Mouse (Mus musculus): ENCODE data around the gene Bach1. TPM values are rescaled to one million over a fixed set of nuclear protein-coding genes. Genes with fewer than 3 reads are reported as not detected.
A peak's percentile ranks its signal among the peaks of the same experiment; 100 is the strongest.

The Bach1 gene
- total RNA-seq, 2 experiments from 2014 or later: 18.0 to 18.4 TPM

- DNase-seq (ENCODE audit: extremely low spot score in 1 of 2, low spot score in 2 of 2): no peak
- intact Hi-C loops (cut with DNase I): no loop called here
Measured at GRCm38 (mm10) chr16:87704225-87704624, 5.5 kb downstream of the Bach1 start.

- intact Hi-C loops (cut with DNase I): no loop called here
- DNase-seq (ENCODE audit: extremely low spot score in 1 of 2, low spot score in 2 of 2): no peak
Measured at GRCm38 (mm10) chr16:87705892-87706589, 7.3 kb downstream of the Bach1 start.

GRCm38 (mm10) chr16:87707335-87707734 is 8.6 kb downstream of the Bach1 start:
- DNase-seq (ENCODE audit: extremely low spot score in 1 of 2, low spot score in 2 of 2): no peak
- intact Hi-C loops (cut with DNase I): no loop called here

GRCm38 (mm10) chr16:87708570-87708969 is 9.8 kb downstream of the Bach1 start:
- intact Hi-C loops (cut with DNase I): no loop called here
- no peak for DNase-seq (ENCODE audit: extremely low spot score in 1 of 2, low spot score in 2 of 2)

GRCm38 (mm10) chr16:87709144-87709543 is 10.4 kb downstream of the Bach1 start:
- DNase-seq (ENCODE audit: extremely low spot score in 1 of 2, low spot score in 2 of 2): no peak
- intact Hi-C loops (cut with DNase I): no loop called here

GRCm38 (mm10) chr16:87709971-87710370 is 11.2 kb downstream of the Bach1 start:
- intact Hi-C loops (cut with DNase I): no loop called here
- no peak for DNase-seq (ENCODE audit: extremely low spot score in 1 of 2, low spot score in 2 of 2)

- DNase-seq (ENCODE audit: extremely low spot score in 1 of 2, low spot score in 2 of 2): no peak
- intact Hi-C loops (cut with DNase I): no loop called here
Measured at GRCm38 (mm10) chr16:87711961-87712360, 13.2 kb downstream of the Bach1 start.

GRCm38 (mm10) chr16:87712986-87713693 is 14.4 kb downstream of the Bach1 start:
- intact Hi-C loops (cut with DNase I): no loop called here
- DNase-seq (ENCODE audit: extremely low spot score in 1 of 2, low spot score in 2 of 2): no peak

GRCm38 (mm10) chr16:87714550-87714949 is 15.8 kb downstream of the Bach1 start:
- DNase-seq (ENCODE audit: extremely low spot score in 1 of 2, low spot score in 2 of 2): no peak

GRCm38 (mm10) chr16:87715221-87715620 is 16.5 kb downstream of the Bach1 start:
- intact Hi-C loops (cut with DNase I): no loop called here
- no peak for DNase-seq (ENCODE audit: extremely low spot score in 1 of 2, low spot score in 2 of 2)

More at GRCm38 (mm10) chr16:87714550-87714949, 15.8 kb downstream of the Bach1 start:
- intact Hi-C loops (cut with DNase I): no loop called here

- intact Hi-C loops (cut with DNase I): no loop called here
Measured at GRCm38 (mm10) chr16:87716269-87716668, 17.5 kb downstream of the Bach1 start.

GRCm38 (mm10) chr16:87717046-87717660 is 18.4 kb downstream of the Bach1 start:
- DNase-seq (ENCODE audit: extremely low spot score in 1 of 2, low spot score in 2 of 2): no peak
- intact Hi-C loops (cut with DNase I): no loop called here

More at GRCm38 (mm10) chr16:87716269-87716668, 17.5 kb downstream of the Bach1 start:
- peak in 1 of 2 experiments; percentile 65 for DNase-seq (ENCODE audit: extremely low spot score in 1 of 2, low spot score in 2 of 2)

- DNase-seq (ENCODE audit: extremely low spot score in 1 of 2, low spot score in 2 of 2): no peak
- intact Hi-C loops (cut with DNase I): no loop called here
Measured at GRCm38 (mm10) chr16:87719071-87719470, 20.3 kb downstream of the Bach1 start.

GRCm38 (mm10) chr16:87719688-87720283 is 21.0 kb downstream of the Bach1 start:
- intact Hi-C loops (cut with DNase I): no loop called here
- no peak for DNase-seq (ENCODE audit: extremely low spot score in 1 of 2, low spot score in 2 of 2)

GRCm38 (mm10) chr16:87720851-87721409 is 22.2 kb downstream of the Bach1 start:
- intact Hi-C loops (cut with DNase I): no loop called here
- DNase-seq (ENCODE audit: extremely low spot score in 1 of 2, low spot score in 2 of 2): no peak

- intact Hi-C loops (cut with DNase I): no loop called here
- no peak for DNase-seq (ENCODE audit: extremely low spot score in 1 of 2, low spot score in 2 of 2)
Measured at GRCm38 (mm10) chr16:87722857-87723256, 24.1 kb downstream of the Bach1 start.

- DNase-seq (ENCODE audit: extremely low spot score in 1 of 2, low spot score in 2 of 2): no peak
- intact Hi-C loops (cut with DNase I): no loop called here
Measured at GRCm38 (mm10) chr16:87723479-87723878, 24.7 kb downstream of the Bach1 start.

GRCm38 (mm10) chr16:87724826-87725225 is 26.1 kb downstream of the Bach1 start:
- intact Hi-C loops (cut with DNase I): no loop called here
- DNase-seq (ENCODE audit: extremely low spot score in 1 of 2, low spot score in 2 of 2): no peak

GRCm38 (mm10) chr16:87725241-87725640 is 26.5 kb downstream of the Bach1 start:
- intact Hi-C loops (cut with DNase I): no loop called here
- no peak for DNase-seq (ENCODE audit: extremely low spot score in 1 of 2, low spot score in 2 of 2)
